Mouse (Mus musculus) megakaryocyte, embryonic 14.5 days (primary cell): Measurements from ENCODE around the gene Fbxo10.

Source experiments
- FLI1 ChIP-seq: IDR thresholded peaks from 2 replicates; pipeline ENCODE4 v1.6.1; 2012; ENCODE audit warnings: low read length, inconsistent platforms, mixed read lengths
- GATA1 ChIP-seq: IDR thresholded peaks from 3 replicates; pipeline ENCODE4 v1.6.1; 2012; ENCODE audit warnings: mixed read lengths, low read length, inconsistent platforms, borderline replicate concordance

GRCm38 (mm10) chr4:45064577-45064976 lies 19.8 kb downstream of the Fbxo10 start:
- TF ChIP-seq GATA1 (no peak), FLI1 (no peak)
